Mouse (Mus musculus) kidney, adult 2 months (tissue): Measurements from ENCODE around the gene Bcl2l10. TPM values are rescaled to one million over a fixed set of nuclear protein-coding genes. Genes with fewer than 3 reads are reported as not detected.

ENCODE experiments used
- DNase-seq: peaks from one replicate; pipeline ENCODE4 v3.0.0; 2021
- H3K27ac ChIP-seq: fragments of 200-500 bp; 2 replicates; pipeline ENCODE4 v1.5.1; 2012; ENCODE audit warnings: low read depth, low read length, control low read depth, inconsistent platforms; ENCODE audit not compliant: insufficient read depth
- H3K27me3 ChIP-seq: fragments of 200-500 bp; replicated peaks from 2 replicates; pipeline ENCODE4 v1.6.1; 2012; ENCODE audit warnings: mild to moderate bottlenecking, moderate library complexity, low read length, inconsistent platforms; ENCODE audit not compliant: control insufficient read depth, insufficient read depth
- H3K36me3 ChIP-seq: fragments of 200-500 bp; 2 replicates; pipeline ENCODE4 v1.6.1; 2012; ENCODE audit warnings: mild to moderate bottlenecking, moderate library complexity, low read length, inconsistent platforms; ENCODE audit not compliant: control insufficient read depth, insufficient read depth
- H3K4me1 ChIP-seq: fragments of 200-500 bp; 2 replicates; pipeline ENCODE4 v1.6.1; 2011; ENCODE audit warnings: low read length; ENCODE audit not compliant: control insufficient read depth, insufficient read depth
- H3K4me3 ChIP-seq: fragments of 200-500 bp; 2 replicates; pipeline ENCODE4 v1.5.1; 2011; ENCODE audit warnings: mild to moderate bottlenecking, low read depth, low read length, control low read depth; ENCODE audit not compliant: insufficient read depth
- CTCF ChIP-seq: fragments of 200-500 bp; conservative IDR thresholded peaks from 2 replicates; pipeline ENCODE4 v1.5.1; 2011; ENCODE audit warnings: low read depth, mild to moderate bottlenecking, control low read depth, low read length, moderate library complexity, mixed read lengths; ENCODE audit not compliant: insufficient read depth, insufficient read length
- POLR2A ChIP-seq: fragments of 200-500 bp; IDR thresholded peaks from one replicate; pipeline ENCODE4 v1.6.1; 2011; ENCODE audit warnings: low read depth, low read length, control low read depth
- WGBS: fragments of 180-500 bp; shearing (Covaris S2); methylation state at CpG from one replicate; pipeline ENCODE4 v1.1.7; 2018; 5-methylcytosine and 5-hydroxymethylcytosine counted together
- polyA plus RNA-seq: library from polyadenylated mRNA; depleted of rRNA; stranded (reverse); fragments of >200 nt; gene quantifications from 2 replicates; pipeline ENCODE4 v1.2.3, GENCODE M21; 2012

Bcl2l10 gene
- polyA plus RNA-seq, 1 experiment = 0.06 TPM

- Histone ChIP-seq H3K4me1 (no peaks in the 10 kb centered on the region), H3K4me3 (no peak overlapping the region), H3K27ac (no peak overlapping the region), H3K36me3 (no peaks in the 10 kb centered on the region), H3K27me3 (no peaks in the 10 kb centered on the region)
- no peak for DNase-seq
- WGBS = 66% methylated on average over 5 of the region's 5 CpGs
- TF ChIP-seq POLR2A (no peak), CTCF (no peak)
Measured at GRCm38 (mm10) chr9:75308621-75309020, 38.9 kb upstream of the Bcl2l10 start.

GRCm38 (mm10) chr9:75312008-75312407, 35.5 kb upstream of the Bcl2l10 start:
- DNase-seq = peak; percentile 72
- H3K4me3 ChIP-seq = no peak overlapping the region
- TF ChIP-seq CTCF (peak; percentile 76), POLR2A (no peak)
- no peaks in the 10 kb centered on the region for H3K27me3 ChIP-seq
- no peaks in the 10 kb centered on the region for H3K36me3 ChIP-seq
- 25% methylated on average over 4 of the region's 4 CpGs for WGBS
- H3K27ac ChIP-seq = no peak overlapping the region
- no peaks in the 10 kb centered on the region for H3K4me1 ChIP-seq

GRCm38 (mm10) chr9:75313138-75313831, 34.3 kb upstream of the Bcl2l10 start:
- DNase-seq = no peak
- WGBS = 45% methylated on average over 11 of the region's 11 CpGs
- peak overlapping the region; percentile 78; the same call in 1 of the 2 replicates for H3K4me3 ChIP-seq
- TF ChIP-seq CTCF = no peak
- no peak for TF ChIP-seq POLR2A
- H3K36me3 ChIP-seq = no peaks in the 10 kb centered on the region
- no peak overlapping the region for H3K27ac ChIP-seq
- H3K4me1 ChIP-seq = no peaks in the 10 kb centered on the region
- no peaks in the 10 kb centered on the region for H3K27me3 ChIP-seq

- Histone ChIP-seq H3K4me1 (no peaks in the 10 kb centered on the region), H3K27me3 (no peaks in the 10 kb centered on the region), H3K4me3 (peak overlapping the region; percentile 78), H3K27ac (no peak overlapping the region), H3K36me3 (no peaks in the 10 kb centered on the region)
- TF ChIP-seq CTCF (no peak), POLR2A (no peak)
- DNase-seq = peak; percentile 74
- 1% methylated on average over 52 of the region's 52 CpGs for WGBS
Measured at GRCm38 (mm10) chr9:75313832-75314516, 33.6 kb upstream of the Bcl2l10 start.

- DNase-seq = peak; percentile 12
- Histone ChIP-seq H3K36me3 (no peaks in the 10 kb centered on the region), H3K27me3 (no peaks in the 10 kb centered on the region), H3K4me3 (peak overlapping the region; percentile 78), H3K4me1 (no peaks in the 10 kb centered on the region), H3K27ac (no peak overlapping the region)
- 9% methylated on average over 22 of the region's 22 CpGs for WGBS
- TF ChIP-seq CTCF (no peak), POLR2A (no peak)
Measured at GRCm38 (mm10) chr9:75314517-75315105, 32.9 kb upstream of the Bcl2l10 start.

GRCm38 (mm10) chr9:75315238-75315637, 32.3 kb upstream of the Bcl2l10 start:
- Histone ChIP-seq H3K27me3 (no peaks in the 10 kb centered on the region), H3K36me3 (no peaks in the 10 kb centered on the region), H3K4me3 (no peak overlapping the region), H3K4me1 (no peaks in the 10 kb centered on the region), H3K27ac (no peak overlapping the region)
- 77% methylated on average over 3 of the region's 3 CpGs for WGBS
- TF ChIP-seq POLR2A (no peak), CTCF (no peak)
- DNase-seq = no peak

GRCm38 (mm10) chr9:75316771-75317170, 30.8 kb upstream of the Bcl2l10 start:
- WGBS = 91% methylated on average over 6 of the region's 6 CpGs
- TF ChIP-seq CTCF (no peak), POLR2A (no peak)
- Histone ChIP-seq H3K4me3 (no peak overlapping the region), H3K4me1 (no peaks in the 10 kb centered on the region), H3K27ac (no peak overlapping the region), H3K27me3 (no peaks in the 10 kb centered on the region), H3K36me3 (no peaks in the 10 kb centered on the region)
- DNase-seq = no peak
